Mouse (Mus musculus) gastrocnemius, adult 18-20 months (tissue): ENCODE results near the gene Ppt2. TPM values are rescaled to one million over a fixed set of nuclear protein-coding genes. Genes with fewer than 3 reads are reported as not detected.
A peak's percentile ranks its signal among the peaks of the same experiment; 100 is the strongest.

Source experiments
- DNase-seq: peaks from one replicate; pipeline ENCODE4 v3.0.0; 2021; ENCODE audit warnings: low spot score
- total RNA-seq, 2 experiments: library from RNA; stranded (reverse); gene quantifications; 2 replicates each; pipeline ENCODE4 v1.2.3; 2021

Ppt2 gene
- total RNA-seq, 2 experiments from 2014 or later = 36.0 to 38.3 TPM

DNA sequence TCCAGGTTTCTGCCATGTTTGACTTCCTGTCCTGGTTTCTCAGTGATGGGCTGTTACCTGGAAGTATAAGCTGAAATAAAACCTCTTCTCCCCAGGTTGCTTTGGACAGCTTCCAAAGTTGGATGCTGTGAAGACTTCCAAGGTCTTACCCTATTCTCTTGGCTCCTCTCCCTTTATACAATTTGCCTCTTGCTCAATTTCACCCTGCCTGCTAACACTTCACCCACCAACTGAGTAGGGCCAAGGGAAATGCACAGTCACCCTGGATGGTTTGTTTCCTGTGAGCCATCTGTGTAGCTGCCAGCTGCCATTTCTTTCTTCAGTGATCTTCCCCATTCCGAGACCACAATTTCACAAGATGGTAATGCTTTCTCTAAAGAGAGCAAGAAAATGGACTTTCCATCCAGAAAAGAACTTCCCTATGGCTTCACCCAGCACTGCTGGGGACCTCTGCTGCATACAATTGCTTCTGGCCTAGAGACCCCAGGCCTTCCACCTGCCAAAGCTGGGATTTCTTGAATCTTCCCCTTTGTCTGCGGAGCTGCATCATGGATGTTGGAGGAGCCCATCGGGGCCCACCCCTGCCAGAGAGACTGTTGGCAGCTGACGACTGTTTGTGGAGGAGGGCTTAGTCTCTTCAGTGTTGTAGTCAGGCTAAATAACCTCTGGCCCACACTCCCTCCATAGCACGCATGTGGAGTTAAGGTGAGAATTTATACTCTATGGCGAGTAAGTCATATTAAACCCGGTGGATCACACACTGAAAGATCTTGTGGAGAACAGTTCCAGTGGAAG lies 11.3 kb upstream of the Ppt2 start:
- DNase-seq = no peak

DNA sequence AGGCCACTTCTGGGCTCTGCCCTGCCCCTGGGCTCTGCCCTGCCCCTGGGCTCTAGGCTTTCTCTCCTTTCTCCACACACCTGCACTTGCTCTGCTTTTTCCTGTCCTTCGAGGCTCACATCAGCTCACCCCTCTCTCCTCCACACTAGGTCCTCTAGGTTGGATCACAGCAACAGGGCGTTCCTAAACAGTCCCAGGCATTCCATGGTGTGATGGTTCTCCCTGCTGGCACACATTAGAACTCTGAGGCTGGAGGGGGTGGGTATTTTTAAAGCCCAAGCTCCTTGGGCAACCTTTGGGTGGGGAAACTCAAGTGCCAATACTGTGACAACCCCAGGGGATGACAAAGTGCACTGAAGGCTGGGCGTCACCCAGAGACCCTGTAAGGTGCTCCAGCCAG lies 9.1 kb upstream of the Ppt2 start:
- DNase-seq = no peak

DNA sequence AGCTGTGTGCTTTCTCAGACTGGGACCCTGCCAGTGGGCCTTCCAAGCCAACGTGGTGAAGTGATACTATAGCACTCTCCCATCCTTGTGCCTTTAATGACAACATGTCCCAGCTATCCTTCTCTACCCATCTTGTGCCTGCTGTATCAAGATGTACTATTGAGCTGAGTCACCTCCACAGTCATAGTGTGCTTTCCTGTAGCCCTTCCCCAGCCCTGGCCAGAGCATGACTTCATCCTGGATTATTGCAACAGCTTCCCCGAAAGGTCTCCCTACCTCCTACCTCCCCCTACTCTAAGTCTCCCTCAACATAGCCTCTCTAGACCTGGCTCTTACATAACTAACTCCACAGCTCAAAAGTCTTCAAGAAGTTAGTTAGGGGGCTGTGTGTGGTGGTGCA lies 7.4 kb upstream of the Ppt2 start:
- no peak for DNase-seq

DNA sequence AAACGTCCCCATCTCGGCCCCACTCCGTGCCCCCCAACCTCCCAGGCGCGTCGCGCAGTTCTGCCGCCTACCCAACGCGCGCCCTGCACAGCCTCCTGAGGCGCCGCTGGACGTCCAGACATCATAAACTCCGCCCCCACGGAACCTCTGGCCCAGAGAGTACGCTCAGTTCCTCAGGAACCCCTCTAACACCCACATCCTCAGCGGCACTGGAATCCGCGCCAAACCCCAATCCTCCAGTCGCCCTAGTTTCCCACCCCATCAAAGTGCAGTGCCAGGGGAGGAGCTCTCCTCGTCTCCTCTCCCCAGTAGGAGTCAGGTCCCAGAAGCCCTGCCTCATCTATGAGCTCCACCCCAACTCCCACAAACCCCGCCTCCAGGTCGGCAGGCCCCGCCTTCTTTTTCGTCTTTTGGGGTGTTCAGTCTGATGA lies 4.0 kb upstream of the Ppt2 start:
- peak; percentile 81 for DNase-seq

DNA sequence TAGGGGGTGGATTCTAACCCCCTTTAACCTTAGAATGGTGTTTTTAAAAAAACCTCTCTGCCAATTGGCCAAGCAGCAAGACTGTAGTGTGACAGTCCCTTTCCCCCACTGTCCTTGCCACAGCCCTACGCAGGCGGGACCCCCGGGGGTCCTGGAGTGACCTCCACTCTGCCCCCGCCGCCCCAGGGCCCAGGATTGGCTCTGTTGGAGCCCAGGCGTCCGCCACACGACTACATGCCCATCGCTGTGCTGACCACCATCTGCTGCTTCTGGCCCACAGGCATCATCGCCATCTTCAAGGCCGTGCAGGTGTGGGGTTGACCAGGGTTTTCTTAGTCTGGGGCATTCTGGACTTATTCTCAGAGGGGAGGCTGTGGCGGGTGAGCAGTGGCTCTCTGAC lies 3.3 kb upstream of the Ppt2 start:
- no peak for DNase-seq

DNA sequence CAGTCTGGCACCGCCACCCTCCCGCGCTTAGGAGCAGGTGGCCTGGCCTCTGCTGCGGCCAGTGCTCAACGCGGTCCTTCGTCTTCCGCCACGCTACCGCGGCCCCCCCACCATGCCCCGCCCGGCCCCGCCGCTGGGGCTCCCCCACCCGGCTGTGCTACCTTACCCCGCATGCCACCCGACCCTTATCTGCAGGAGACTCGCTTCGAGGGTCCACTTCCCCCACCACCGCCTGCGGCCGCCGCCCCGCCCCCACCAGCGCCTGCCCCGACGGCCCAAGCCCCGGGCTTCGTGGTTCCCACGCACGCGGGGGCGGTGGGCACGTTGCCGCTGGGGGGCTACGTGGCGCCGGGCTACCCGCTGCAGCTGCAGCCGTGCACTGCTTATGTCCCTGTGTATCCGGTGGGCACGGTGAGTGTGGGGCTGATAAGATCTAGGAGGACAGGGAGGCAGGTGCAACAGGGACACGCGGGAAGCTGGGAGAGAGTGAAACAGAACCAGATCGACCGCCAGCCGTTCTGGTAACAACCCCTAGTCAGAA lies 2.5 kb upstream of the Ppt2 start:
- DNase-seq = no peak

DNA sequence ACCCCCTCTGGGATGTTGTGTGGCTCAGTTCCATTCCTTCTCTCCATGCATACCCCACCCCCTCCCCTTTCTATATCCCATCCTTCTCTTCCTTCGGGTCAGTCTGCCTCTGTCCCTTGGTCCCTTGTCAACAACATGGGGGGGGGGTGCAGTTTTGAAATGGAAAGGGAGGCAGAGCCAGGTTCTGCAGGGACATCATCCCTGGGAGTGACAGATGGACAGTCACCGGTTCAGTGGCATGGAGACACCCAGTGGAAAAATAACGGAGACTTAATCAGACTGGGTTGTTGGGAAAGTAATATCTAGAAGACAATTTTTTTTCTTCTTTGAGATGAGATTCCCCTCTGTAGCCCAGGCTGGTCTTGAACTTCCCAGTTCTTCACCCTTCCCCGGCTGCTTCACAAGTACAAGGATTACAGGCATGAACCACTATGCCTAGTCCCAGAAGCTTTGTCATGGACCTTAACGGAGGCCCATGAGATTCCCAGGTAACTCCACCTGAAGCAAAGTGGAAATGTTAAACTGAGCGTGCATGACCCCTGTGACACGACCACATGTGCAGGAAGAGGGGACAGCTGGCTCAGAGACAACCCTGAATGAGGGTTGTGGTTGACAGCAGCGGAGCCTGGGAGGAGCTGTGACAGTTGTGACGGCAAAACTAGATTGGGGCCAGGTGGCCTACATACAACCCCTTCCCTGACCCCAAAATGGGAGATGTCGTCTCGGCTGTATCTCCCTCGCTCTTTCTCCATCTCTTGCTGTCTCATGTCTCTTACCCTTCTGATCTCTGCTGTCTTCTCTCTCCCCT lies 1.7 kb upstream of the Ppt2 start:
- no peak for DNase-seq

DNA sequence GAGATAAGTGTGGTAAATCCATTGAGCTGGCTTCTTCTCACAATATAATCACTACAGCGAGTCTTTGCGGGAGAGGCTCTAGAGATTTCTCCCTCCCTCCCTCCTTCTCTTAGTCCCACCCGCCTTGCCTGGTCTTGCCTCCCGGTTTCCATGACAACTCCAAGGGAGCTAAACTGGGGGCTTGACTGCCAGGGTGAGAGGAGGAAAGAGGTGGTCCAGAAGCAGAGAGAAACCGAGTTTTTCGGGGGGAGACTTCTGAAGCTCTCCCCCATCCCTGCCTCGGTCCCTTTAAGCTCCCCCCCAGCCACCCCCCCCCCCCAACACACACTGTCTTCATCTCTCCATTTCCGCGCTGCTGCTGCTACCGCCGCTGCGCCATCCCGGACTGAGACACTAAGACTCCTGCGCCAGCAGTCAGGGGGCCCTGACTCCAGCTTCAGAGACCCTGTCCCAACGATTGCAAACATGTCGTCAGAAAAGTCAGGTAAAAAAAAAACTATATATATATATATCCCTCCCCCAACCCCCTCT lies 976 bp upstream of the Ppt2 start, which contains the start of gene Prrt1:
TSS of gene Prrt1 (plus strand) at position 313 of the 531 bp plus-strand sequence.
- no peak for DNase-seq

DNA sequence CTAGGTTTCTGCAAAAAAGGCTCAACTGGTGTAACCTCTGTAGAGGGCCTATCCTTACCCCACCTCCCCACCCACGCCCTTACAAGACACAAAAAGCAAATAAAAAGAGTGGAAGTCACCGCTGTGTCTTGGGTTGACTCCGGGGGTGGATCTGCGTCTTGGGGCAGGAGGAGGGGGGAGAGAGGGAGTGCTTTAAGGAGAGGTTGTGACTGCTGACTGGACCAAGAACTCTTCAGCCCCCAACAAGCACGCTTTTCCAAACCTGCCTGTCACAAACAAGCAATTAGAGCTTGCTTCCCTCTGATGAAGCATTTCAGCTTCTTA lies 296 bp upstream of the Ppt2 start:
- DNase-seq = no peak

DNA sequence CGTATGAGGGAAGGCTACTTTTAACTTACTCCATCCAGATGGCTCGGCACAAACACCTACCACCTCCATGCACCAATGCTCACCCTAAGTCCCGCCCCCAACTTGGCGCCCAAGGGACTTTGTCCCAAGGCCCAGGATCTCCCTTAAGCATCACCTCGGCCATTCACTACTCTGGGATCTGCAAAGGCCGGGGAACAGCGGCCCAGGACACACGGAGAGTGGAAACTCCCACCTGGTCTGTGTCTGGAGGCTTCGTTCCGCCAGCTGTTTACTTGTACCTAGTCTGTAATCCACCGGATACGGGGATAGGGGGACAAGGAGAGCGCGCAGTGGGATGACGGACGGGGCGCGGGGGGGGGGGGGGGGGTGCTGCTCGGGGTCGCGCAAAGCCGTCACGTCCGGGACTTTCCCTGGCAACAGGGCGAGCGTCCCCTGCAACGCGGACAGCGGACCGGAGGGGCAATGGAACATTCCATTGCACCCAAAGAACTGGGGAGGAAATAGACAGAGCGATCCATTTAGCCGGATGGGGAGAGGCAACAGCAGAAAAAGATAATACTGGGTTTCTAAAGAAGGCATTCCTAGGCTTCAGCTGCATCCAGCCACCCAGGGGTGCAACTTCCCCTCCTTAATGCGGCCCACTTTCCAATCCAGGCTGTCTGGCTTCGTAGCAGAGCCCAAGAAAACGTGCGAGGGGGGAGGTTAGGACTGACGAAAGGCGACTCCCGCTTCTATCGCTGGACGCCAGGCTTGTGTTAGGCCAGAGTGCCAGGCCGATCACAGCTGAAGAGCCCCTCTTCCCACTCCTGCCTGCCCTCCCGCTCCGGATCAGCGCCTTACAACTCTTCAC lies 992 bp downstream of the Ppt2 start:
- peak; percentile 84 for DNase-seq

DNA sequence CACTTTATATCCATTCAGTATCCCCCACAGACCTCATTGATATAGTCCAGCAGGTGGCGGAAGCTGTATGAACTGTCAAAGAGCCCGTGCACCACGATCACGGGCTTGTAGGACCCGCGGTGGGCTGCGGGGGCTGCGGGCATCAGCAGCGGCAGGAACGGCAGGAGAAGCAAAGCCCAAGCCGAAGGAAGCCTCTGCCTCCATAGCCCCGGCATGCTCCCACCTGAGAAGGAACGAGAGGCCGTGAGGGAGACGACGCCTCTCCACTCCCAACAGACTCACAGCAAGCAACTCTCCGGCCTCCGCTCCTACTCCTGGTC lies 1.6 kb downstream of the Ppt2 start:
- DNase-seq = no peak

DNA sequence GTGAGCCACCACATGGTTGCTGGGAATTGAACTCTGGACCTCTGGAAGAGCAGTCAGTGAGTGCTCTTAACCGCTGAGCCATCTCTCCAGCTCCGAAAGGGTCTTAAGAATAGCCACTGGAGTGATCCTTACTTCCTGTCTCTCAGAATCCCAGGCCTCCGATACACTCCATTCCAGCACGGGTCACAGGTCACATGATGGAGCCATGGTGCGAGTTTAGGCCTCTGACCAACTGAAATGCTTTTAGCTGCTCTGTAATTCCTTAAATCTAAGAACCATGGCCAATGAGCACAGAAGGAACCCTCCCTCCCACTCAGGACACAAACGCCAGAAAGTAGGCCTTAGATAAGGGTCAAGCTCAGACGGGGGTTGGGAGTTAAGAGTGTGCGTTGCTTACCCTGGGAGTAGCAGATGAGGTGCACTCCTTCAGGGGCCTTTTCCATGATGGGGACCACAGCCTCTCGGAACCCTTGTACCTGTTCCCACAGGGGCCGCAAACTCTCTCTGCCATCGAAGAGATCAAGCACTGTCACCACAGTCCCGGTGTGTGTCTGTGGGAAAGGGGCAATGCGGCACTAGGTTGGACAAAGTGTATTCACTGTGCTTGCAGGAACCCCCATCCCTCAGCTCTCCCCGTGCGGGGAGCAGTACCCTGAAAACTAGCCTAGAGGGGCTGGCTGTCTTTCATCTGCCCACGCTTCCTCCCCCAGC lies 2.1 kb downstream of the Ppt2 start:
- no peak for DNase-seq

DNA sequence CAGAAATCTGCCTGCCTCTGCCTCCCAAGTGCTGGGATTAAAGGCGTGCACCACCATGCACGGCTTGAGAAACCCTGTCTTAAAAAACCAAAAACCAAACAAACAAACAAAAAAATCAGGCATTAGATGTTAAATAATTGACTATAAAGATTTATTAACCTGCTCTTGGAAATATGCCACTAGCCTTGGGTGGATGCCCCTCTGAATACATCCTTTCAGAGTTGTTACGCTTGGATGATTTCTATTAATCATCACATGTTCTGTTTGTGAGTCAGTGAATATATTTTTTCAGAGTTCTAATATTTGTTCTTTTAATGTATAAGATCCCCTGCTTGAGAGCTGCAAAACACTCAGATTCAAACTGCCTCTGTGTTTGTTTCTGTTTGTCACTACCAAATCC lies 3.3 kb downstream of the Ppt2 start:
- DNase-seq = no peak

DNA sequence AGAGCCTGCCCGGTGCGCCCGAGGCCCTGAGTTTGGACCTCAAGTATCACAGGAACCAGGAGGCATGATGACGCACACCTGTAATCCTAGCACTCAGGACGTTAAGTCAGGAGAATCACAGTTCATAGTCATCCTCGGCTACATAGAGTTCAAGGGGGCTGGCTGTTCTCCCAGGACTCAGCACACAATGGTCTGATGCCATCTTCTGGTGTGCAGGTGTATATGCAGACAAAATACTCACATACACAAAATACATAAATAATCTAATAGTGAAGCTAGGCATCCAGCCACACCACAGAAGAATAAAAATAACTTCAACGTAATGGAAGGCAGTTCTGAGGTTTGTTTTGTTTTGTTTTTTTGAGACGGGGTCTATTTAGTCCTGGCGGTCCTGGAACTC lies 5.1 kb downstream of the Ppt2 start:
- DNase-seq = no peak

DNA sequence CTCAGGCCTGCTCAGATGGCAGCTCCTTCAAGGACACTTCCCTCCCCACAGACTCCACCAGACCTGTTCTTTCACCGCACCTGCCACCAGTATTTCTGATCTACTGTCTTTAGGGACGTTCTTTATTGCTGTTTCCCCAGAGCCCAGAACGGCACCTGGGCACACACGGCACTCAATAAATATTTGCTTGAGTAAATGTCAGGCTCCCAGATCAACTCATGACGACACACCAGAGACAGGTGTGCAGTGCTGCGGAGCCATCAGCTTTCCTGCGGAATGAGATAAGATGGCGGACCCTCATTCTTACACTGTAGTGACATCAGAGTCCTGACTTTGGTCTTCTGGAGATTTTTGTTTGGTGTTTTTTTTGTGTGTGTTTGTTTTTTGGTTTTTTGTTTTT lies 7.3 kb downstream of the Ppt2 start:
- DNase-seq = no peak

DNA sequence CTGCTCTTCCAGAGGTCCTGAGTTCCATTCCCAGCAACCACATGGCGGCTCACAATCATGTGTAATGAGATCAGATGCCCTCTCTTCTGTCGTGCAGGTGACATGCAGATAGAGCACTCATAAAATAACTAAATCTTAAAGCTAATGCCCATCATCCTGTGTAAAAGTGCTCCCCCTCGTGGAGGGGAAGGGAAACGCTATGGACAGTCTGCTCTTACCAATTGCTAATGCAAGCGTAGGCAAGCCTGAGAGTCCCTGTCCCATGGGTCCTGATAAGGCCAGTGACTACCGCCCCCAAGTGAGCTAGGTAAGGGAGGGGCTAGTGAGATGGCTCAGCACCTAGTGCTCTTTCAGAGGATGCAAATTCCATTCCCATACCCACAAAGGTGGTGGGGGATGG lies 9.3 kb downstream of the Ppt2 start:
- DNase-seq = peak; percentile 76

DNA sequence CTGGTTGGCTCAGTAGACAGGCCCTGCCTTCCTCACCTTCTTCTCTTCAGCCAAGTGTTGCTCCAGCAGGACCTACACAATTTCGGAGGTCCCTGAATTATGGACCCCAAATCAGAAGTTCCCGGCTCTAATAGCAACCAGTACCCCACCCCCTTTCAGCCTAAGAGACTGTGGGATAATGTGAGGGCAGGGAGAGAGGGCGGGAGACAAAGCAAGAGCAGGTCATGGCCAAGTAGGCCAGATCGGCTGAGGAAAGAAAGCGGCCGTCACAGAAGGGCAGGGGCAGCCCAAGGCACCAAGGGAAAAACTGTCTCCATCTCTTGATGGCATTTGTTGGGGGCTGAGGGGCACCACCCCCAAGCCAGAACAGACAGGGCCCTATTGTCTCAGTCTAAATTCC lies 12.4 kb downstream of the Ppt2 start, which contains the start of gene Egfl8:
TSS of gene Egfl8 (minus strand) at position 101 of the 400 bp plus-strand sequence.
- no peak for DNase-seq

DNA sequence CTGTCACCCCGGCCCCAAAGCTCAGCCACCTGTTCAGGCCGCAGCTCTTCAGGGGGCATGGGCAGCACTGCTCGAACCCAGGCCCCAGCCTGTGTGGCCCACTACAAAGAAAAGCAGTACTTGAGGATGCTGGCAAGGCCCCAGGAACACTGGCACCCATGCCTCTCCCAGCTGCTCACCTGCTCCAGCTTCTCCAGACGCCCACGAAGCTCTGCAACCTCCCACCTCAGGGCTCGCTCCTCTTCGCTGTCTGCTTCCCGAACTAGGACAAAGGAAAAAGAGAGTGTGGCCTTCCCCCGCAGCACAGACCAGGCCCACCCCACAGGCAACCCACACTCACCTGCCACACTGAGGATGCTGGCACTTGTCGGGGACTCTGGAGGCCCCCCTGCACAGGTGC lies 14.5 kb downstream of the Ppt2 start:
- DNase-seq = no peak

DNA sequence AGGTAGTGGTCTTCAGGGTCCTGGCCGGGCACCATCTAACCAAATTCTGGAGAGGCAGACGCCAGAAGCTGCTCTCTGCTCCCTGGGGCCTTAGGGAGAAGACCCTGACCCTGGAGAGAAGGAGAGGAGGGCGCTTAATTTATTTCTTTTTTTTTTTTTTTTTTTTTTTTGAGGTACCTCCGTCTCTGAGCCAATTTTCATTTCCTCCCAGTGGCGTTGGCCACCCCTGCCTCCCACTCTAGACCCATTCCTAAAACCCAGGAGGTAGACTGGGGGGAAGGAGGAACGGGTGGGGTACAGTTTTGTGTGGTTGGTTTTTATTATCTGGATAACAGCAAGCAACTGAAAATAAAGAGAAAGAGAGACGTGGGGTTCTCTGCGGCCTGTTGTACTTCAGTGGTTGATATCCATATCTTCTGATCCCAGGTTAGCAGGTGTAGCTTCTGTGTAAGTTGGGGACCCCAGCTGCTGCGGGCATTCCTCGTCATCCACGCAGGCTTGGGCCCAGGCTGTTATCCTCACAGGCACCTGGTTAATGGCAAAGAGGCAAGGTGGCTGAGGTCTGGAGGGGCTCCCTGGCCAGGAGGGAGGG lies 15.2 kb downstream of the Ppt2 start:
- DNase-seq = no peak

DNA sequence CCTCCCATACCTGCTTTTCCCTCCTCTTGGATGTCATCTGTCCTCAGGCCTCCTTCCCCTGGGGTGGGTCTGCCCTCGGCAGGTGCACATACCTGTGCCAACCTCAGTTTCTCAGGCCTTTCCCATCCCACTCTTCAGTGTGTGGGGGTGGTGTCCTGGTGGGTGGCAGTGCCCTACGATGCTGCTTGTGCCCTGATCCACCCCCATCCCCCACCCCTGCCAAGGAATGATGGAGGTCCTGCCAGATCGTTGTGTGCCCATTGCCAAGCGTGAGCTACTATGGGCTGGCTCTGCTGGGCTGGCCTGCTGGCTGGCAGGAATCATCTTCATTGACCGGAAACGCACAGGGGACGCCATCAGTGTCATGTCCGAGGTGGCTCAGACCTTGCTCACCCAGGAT lies 17.3 kb downstream of the Ppt2 start:
- no peak for DNase-seq

DNA sequence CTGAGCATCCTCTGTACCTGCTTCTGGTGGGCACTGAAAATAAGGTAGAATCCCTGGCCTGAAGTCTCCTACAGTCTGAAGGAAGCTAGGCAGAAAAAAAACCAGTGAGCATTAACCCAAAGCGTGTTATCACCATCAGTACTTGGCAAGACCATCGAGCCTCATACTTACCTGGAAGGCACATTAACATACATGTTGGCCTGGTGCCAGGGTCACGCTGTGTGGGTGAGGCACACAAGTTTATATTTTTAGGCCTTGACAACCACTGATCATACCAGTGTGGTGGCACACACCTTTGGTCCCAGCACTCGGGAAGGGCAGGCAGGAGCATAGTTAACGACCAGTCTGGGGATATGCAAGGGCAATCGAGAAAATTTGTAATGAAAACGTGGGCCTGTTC lies 20.3 kb downstream of the Ppt2 start:
- DNase-seq = no peak
